Mouse (Mus musculus) lung, embryonic 16.5 days (tissue): ENCODE measurements around the gene Nol7. TPM values are rescaled to one million over a fixed set of nuclear protein-coding genes. Genes with fewer than 3 reads are reported as not detected.

Experiments used
- ATAC-seq: fragments of 200-750 bp; cut with Nextera tagmentation; 2 replicates; pipeline ENCODE4 v1.8.0; 2017; ENCODE audit warnings: low read depth, mild to moderate bottlenecking, moderate library complexity
- H3K27ac ChIP-seq: fragments of 300-500 bp; sonication (generic); 2 replicates; pipeline ENCODE4 v1.5.1; 2014; ENCODE audit warnings: mild to moderate bottlenecking, control low read depth, low read length
- H3K27me3 ChIP-seq: fragments of 300-500 bp; sonication (generic); 2 replicates; pipeline ENCODE4 v1.6.1; 2014; ENCODE audit warnings: low read depth, low read length, mixed read lengths; ENCODE audit not compliant: control insufficient read depth, insufficient read depth
- H3K36me3 ChIP-seq: fragments of 300-500 bp; sonication (generic); 2 replicates; pipeline ENCODE4 v1.6.1; 2014; ENCODE audit warnings: low read length; ENCODE audit not compliant: control insufficient read depth, insufficient read depth
- H3K4me1 ChIP-seq: fragments of 300-500 bp; sonication (generic); replicated peaks from 2 replicates; pipeline ENCODE4 v1.6.1; 2014; ENCODE audit warnings: low read length, mixed read lengths; ENCODE audit not compliant: control insufficient read depth, insufficient read depth
- H3K4me2 ChIP-seq: fragments of 300-500 bp; sonication (generic); 2 replicates; pipeline ENCODE4 v1.6.1; 2014; ENCODE audit warnings: low read depth, low read length, control low read depth
- H3K4me3 ChIP-seq: fragments of 300-500 bp; sonication (generic); 2 replicates; pipeline ENCODE4 v1.5.1; 2014; ENCODE audit warnings: mild to moderate bottlenecking, low read length, control low read depth
- H3K9ac ChIP-seq: fragments of 300-500 bp; sonication (generic); 2 replicates; pipeline ENCODE4 v1.6.1; 2014; ENCODE audit warnings: low read length, control low read depth
- H3K9me3 ChIP-seq: fragments of 300-500 bp; sonication (generic); 2 replicates; pipeline ENCODE4 v1.6.1; 2016; ENCODE audit warnings: low read length; ENCODE audit not compliant: control insufficient read depth
- WGBS: fragments of 180-500 bp; shearing (Covaris S2); extraction: QIAGEN DNeasy Blood & Tissue Kit; methylation state at CpG from one replicate; pipeline ENCODE4 v1.1.7; 2014; 5-methylcytosine and 5-hydroxymethylcytosine counted together
- polyA plus RNA-seq: library from polyadenylated mRNA; unstranded; fragments of >200 nt; fragmentation: Nextera tagmentation; extraction: Ambion mirVana; gene quantifications from 2 replicates; pipeline ENCODE4 v1.2.1, GENCODE M21; 2015

Gene Nol7
- 130 and 132 TPM in 2 replicates for polyA plus RNA-seq

GRCm38 (mm10) chr13:43398297-43399080 is at the start of gene Nol7:
Gene Nol7 (plus strand): TSS chr13:43398390.
- peaks cover 28% of the 10 kb centered on the region for H3K36me3 ChIP-seq
- ATAC-seq: peak; percentile 93
- WGBS: 1% methylated on average over 72 of the region's 72 CpGs

GRCm38 (mm10) chr13:43349376-43349775 is 48.8 kb upstream of the Nol7 start:
- Histone ChIP-seq H3K36me3 (no peaks in the 10 kb centered on the region), H3K4me3 (no peak overlapping the region), H3K27ac (no peak overlapping the region), H3K9ac (no peak overlapping the region), H3K4me1 (0 out of 2 replicates have a peak, but pooled peaks cover 4% of the 10 kb centered on the region), H3K9me3 (no peaks in the 10 kb centered on the region), H3K27me3 (no peaks in the 10 kb centered on the region), H3K4me2 (no peak overlapping the region)
- ATAC-seq: no peak
- 52% methylated on average over 8 of the region's 8 CpGs for WGBS

More at GRCm38 (mm10) chr13:43398297-43399080, at the start of gene Nol7:
- H3K27ac ChIP-seq: peak within 1 kb of the TSS; percentile 98
- H3K4me3 ChIP-seq: peak within 1 kb of the TSS; percentile 87
- peak within 1 kb of the TSS; percentile 79 for H3K4me2 ChIP-seq
- H3K27me3 ChIP-seq: no peaks in the 10 kb centered on the region
- H3K4me1 ChIP-seq: peaks cover 6% of the 10 kb centered on the region
- H3K9me3 ChIP-seq: no peaks in the 10 kb centered on the region
- peak within 1 kb of the TSS; percentile 91 for H3K9ac ChIP-seq

- WGBS: 57% methylated on average over 9 of the region's 9 CpGs
- no peak overlapping the region for H3K4me2 ChIP-seq
- no peak overlapping the region for H3K9ac ChIP-seq
- H3K4me1 ChIP-seq: 0 out of 2 replicates have a peak, but pooled peaks cover 4% of the 10 kb centered on the region
- H3K27ac ChIP-seq: no peak overlapping the region
- no peaks in the 10 kb centered on the region for H3K27me3 ChIP-seq
- no peak overlapping the region for H3K4me3 ChIP-seq
- H3K36me3 ChIP-seq: no peaks in the 10 kb centered on the region
- peak; percentile 43; the same call in 1 of the 2 replicates for ATAC-seq
- no peaks in the 10 kb centered on the region for H3K9me3 ChIP-seq
Observed at GRCm38 (mm10) chr13:43350489-43351169, 47.6 kb upstream of the Nol7 start.

GRCm38 (mm10) chr13:43353356-43353755 is 44.8 kb upstream of the Nol7 start:
- no peak overlapping the region for H3K4me3 ChIP-seq
- 0 out of 2 replicates have a peak, but pooled peaks cover 4% of the 10 kb centered on the region for H3K4me1 ChIP-seq
- H3K9ac ChIP-seq: no peak overlapping the region
- no peaks in the 10 kb centered on the region for H3K36me3 ChIP-seq
- no peak overlapping the region for H3K4me2 ChIP-seq
- no peaks in the 10 kb centered on the region for H3K27me3 ChIP-seq
- H3K27ac ChIP-seq: no peak overlapping the region
- H3K9me3 ChIP-seq: no peaks in the 10 kb centered on the region
- WGBS: 37% methylated on average over 4 of the region's 4 CpGs
- no peak for ATAC-seq

GRCm38 (mm10) chr13:43354362-43354761 is 43.8 kb upstream of the Nol7 start:
- Histone ChIP-seq H3K9me3 (no peaks in the 10 kb centered on the region), H3K4me3 (no peak overlapping the region), H3K9ac (no peak overlapping the region), H3K4me2 (no peak overlapping the region), H3K27me3 (no peaks in the 10 kb centered on the region), H3K4me1 (0 out of 2 replicates have a peak, but pooled peaks cover 4% of the 10 kb centered on the region), H3K36me3 (no peaks in the 10 kb centered on the region), H3K27ac (no peak overlapping the region)
- ATAC-seq: peak; percentile 23; the same call in 1 of the 2 replicates
- WGBS: 50% methylated on average over 12 of the region's 12 CpGs

- no peaks in the 10 kb centered on the region for H3K9me3 ChIP-seq
- 0 out of 2 replicates have a peak, but pooled peaks cover 2% of the 10 kb centered on the region for H3K4me1 ChIP-seq
- WGBS: 81% methylated on average over 14 of the region's 14 CpGs
Observed at GRCm38 (mm10) chr13:43356346-43357125, 41.7 kb upstream of the Nol7 start.

GRCm38 (mm10) chr13:43360534-43360933 is 37.7 kb upstream of the Nol7 start:
- Histone ChIP-seq H3K27me3 (no peaks in the 10 kb centered on the region), H3K9me3 (no peaks in the 10 kb centered on the region), H3K36me3 (no peaks in the 10 kb centered on the region), H3K27ac (no peak overlapping the region), H3K4me3 (no peak overlapping the region), H3K4me1 (no peaks in the 10 kb centered on the region; the same call in 1 of the 2 replicates), H3K9ac (no peak overlapping the region), H3K4me2 (no peak overlapping the region)
- 63% methylated on average over 6 of the region's 6 CpGs for WGBS
- ATAC-seq: no peak

More at GRCm38 (mm10) chr13:43356346-43357125, 41.7 kb upstream of the Nol7 start:
- ATAC-seq: no peak
- Histone ChIP-seq H3K27ac (no peak overlapping the region), H3K4me2 (no peak overlapping the region), H3K4me3 (no peak overlapping the region), H3K9ac (no peak overlapping the region), H3K36me3 (no peaks in the 10 kb centered on the region), H3K27me3 (no peaks in the 10 kb centered on the region)

- no peaks in the 10 kb centered on the region; the same call in 1 of the 2 replicates for H3K4me1 ChIP-seq
- H3K36me3 ChIP-seq: no peaks in the 10 kb centered on the region
- H3K4me3 ChIP-seq: no peak overlapping the region
- peak overlapping the region; percentile 7; the same call in 1 of the 2 replicates for H3K4me2 ChIP-seq
- ATAC-seq: peak; percentile 56; the same call in 1 of the 2 replicates
- no peaks in the 10 kb centered on the region for H3K27me3 ChIP-seq
- peak overlapping the region; percentile 62 for H3K27ac ChIP-seq
- WGBS: 47% methylated on average over 9 of the region's 9 CpGs
- H3K9ac ChIP-seq: no peak overlapping the region
- H3K9me3 ChIP-seq: no peaks in the 10 kb centered on the region
Observed at GRCm38 (mm10) chr13:43362353-43362752, 35.8 kb upstream of the Nol7 start.
